Mouse (Mus musculus): Measurements from ENCODE around the gene Clic4. TPM values are rescaled to one million over a fixed set of nuclear protein-coding genes. Genes with fewer than 3 reads are reported as not detected.

Gene Clic4
- polyA plus RNA-seq, 1 experiment: 250 TPM

DNA sequence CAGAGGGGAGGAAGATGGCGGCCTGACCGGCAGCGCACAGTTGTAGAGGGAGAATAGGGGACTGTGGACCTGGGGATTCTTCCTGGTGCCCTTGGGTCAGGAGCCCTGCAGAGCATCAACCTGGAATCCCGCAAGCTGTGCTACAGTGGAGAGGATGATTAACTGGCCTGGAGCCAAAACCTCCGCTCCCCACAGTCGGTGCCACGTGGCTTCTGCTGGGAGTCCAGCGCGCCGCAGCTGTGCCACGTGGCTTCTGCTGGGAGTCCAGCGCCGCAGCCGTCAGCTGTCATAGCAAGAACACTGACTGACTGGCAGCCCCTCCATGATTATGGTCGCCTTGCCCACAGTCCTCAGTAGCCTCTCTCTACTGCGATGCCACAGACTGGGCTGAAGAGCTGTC lies 70.8 kb downstream of the Clic4 start:
- H3K4me3 ChIP-seq: no peak overlapping the region
- no peak for TF ChIP-seq SRF (IDR thresholded peaks at IDR 0.05; ENCODE audit: control insufficient read depth, insufficient read length, low read depth)
- no peak overlapping the region for H3ac ChIP-seq (ENCODE audit: control insufficient read depth, insufficient read length)
- no peaks in the 10 kb centered on the region for H3K36me3 ChIP-seq (ENCODE audit: control insufficient read depth, insufficient read depth)
- no peaks in the 10 kb centered on the region for H3K79me2 ChIP-seq (ENCODE audit: control insufficient read depth, insufficient read depth)
- H3K27me3 ChIP-seq (ENCODE audit: control insufficient read depth, insufficient read depth, insufficient read length): no peaks in the 10 kb centered on the region
- no peak overlapping the region for H3K4me2 ChIP-seq (ENCODE audit: low read depth)

DNA sequence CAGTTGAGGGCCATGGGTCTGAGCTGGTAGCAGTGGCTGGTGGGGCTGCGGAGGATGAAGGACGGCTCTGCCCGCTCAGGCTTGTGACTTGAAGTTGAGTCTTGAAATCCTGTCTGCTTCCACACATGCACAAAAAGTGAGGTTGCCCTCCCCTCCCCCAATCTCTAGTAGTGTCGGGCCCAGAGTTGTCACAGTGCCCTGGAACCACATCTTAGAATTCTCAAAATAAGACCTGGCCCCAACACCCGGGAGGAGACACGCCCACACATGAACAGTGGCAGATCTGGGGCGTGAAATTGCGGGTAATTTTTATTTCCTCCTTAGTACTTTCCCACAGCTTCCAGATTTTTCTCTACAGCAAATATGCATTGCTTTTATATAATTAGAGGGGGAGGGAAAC lies 74.8 kb downstream of the Clic4 start:
- Histone ChIP-seq H3ac (ENCODE audit: control insufficient read depth, insufficient read length) (no peak overlapping the region), H3K4me2 (ENCODE audit: low read depth) (no peak overlapping the region), H3K4me3 (no peak overlapping the region), H3K27me3 (ENCODE audit: control insufficient read depth, insufficient read depth, insufficient read length) (no peaks in the 10 kb centered on the region), H3K79me2 (ENCODE audit: control insufficient read depth, insufficient read depth) (no peaks in the 10 kb centered on the region), H3K36me3 (ENCODE audit: control insufficient read depth, insufficient read depth) (no peaks in the 10 kb centered on the region)
- no peak for TF ChIP-seq USF1 (IDR thresholded peaks at IDR 0.05; ENCODE audit: low read depth)
- TF ChIP-seq REST (IDR thresholded peaks at IDR 0.05; ENCODE audit: insufficient read depth, insufficient read length): no peak
- no peak for TF ChIP-seq MAX (IDR thresholded peaks at IDR 0.05; ENCODE audit: low read depth)
- TF ChIP-seq MYOD1 (IDR thresholded peaks at IDR 0.05; ENCODE audit: control insufficient read depth in 1 of 3, insufficient read length in 2 of 3, low read depth in 2 of 3): no peak
- TF ChIP-seq CEBPB (IDR thresholded peaks at IDR 0.05; ENCODE audit: insufficient read depth, poor library complexity, severe bottlenecking): no peak
- TF ChIP-seq POLR2AphosphoS2 (IDR thresholded peaks at IDR 0.05; ENCODE audit: insufficient read length, low read depth): no peak
- no peak for TF ChIP-seq E2F4 (IDR thresholded peaks at IDR 0.05; ENCODE audit: insufficient read depth)
- TF ChIP-seq MYOG (IDR thresholded peaks at IDR 0.05; ENCODE audit: control insufficient read depth in 1 of 3, insufficient read depth in 1 of 3, insufficient read length in 2 of 3, low read depth in 2 of 3): no peak
- no peak for TF ChIP-seq POLR2A (IDR thresholded peaks at IDR 0.05; ENCODE audit: insufficient read length, low read depth)
- TF ChIP-seq SRF (IDR thresholded peaks at IDR 0.05; ENCODE audit: control insufficient read depth, insufficient read length, low read depth): no peak
- TF ChIP-seq TCF12 (IDR thresholded peaks at IDR 0.05; ENCODE audit: insufficient read depth, poor library complexity, severe bottlenecking): no peak
- no peak for TF ChIP-seq TCF3 (IDR thresholded peaks at IDR 0.05; ENCODE audit: insufficient read length, low read depth)

DNA sequence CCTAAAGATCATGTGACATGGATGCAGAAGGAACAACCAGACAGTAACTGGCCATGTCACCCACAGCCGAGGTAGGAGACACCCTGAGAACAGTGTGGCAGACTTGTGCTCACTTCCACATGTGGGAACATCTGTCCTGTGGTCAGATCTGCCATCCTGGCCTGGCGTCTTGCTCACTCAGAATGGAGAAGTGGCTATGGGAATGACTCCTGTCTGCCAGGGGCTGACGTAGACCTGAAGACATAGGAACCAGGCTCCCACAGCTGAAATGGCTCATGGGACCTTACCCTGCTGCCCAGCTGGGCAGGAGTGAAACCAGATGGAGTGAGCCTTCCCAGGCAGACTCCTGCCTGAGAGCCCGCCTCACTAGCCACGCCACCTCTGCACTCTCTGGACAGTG lies 79.8 kb downstream of the Clic4 start:
- no peaks in the 10 kb centered on the region for H3K36me3 ChIP-seq (ENCODE audit: control insufficient read depth, insufficient read depth)
- TF ChIP-seq MYOD1 (IDR thresholded peaks at IDR 0.05; ENCODE audit: control insufficient read depth in 1 of 3, insufficient read length in 2 of 3, low read depth in 2 of 3) (no peak), POLR2AphosphoS2 (IDR thresholded peaks at IDR 0.05; ENCODE audit: insufficient read length, low read depth) (no peak), TCF12 (IDR thresholded peaks at IDR 0.05; ENCODE audit: insufficient read depth, poor library complexity, severe bottlenecking) (no peak), USF1 (IDR thresholded peaks at IDR 0.05; ENCODE audit: low read depth) (no peak), CEBPB (IDR thresholded peaks at IDR 0.05; ENCODE audit: insufficient read depth, poor library complexity, severe bottlenecking) (no peak), TCF3 (IDR thresholded peaks at IDR 0.05; ENCODE audit: insufficient read length, low read depth) (no peak), MYOG (IDR thresholded peaks at IDR 0.05; ENCODE audit: control insufficient read depth in 1 of 3, insufficient read depth in 1 of 3, insufficient read length in 2 of 3, low read depth in 2 of 3) (no peak), POLR2A (IDR thresholded peaks at IDR 0.05; ENCODE audit: insufficient read length, low read depth) (no peak), REST (IDR thresholded peaks at IDR 0.05; ENCODE audit: insufficient read depth, insufficient read length) (no peak), MAX (IDR thresholded peaks at IDR 0.05; ENCODE audit: low read depth) (no peak), SRF (IDR thresholded peaks at IDR 0.05; ENCODE audit: control insufficient read depth, insufficient read length, low read depth) (no peak), E2F4 (IDR thresholded peaks at IDR 0.05; ENCODE audit: insufficient read depth) (no peak)
- H3K4me2 ChIP-seq (ENCODE audit: low read depth): no peak overlapping the region
- H3K27me3 ChIP-seq (ENCODE audit: control insufficient read depth, insufficient read depth, insufficient read length): no peaks in the 10 kb centered on the region
- no peak overlapping the region for H3ac ChIP-seq (ENCODE audit: control insufficient read depth, insufficient read length)
- H3K79me2 ChIP-seq (ENCODE audit: control insufficient read depth, insufficient read depth): no peaks in the 10 kb centered on the region
- H3K4me3 ChIP-seq: no peak overlapping the region

DNA sequence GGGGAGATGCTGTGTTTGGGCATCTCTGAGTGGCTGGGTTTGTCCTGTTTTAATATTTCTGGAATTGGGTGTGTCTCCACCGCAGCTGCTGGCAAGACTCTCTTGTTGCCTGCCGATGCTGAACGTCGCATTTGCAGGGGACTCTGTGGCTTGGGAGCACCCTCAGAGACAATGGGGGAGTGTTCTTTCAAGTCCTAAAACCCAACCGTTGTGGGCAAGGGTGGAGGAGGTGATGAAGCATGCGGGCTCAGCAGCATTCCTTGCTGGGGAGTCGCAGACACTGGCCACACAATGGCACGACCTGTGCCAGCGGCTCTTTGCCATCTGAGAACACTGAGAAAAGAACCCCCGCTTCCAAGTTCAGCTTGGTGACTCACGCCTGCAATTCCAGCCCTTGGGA lies 81.0 kb downstream of the Clic4 start:
- no peak overlapping the region for H3ac ChIP-seq (ENCODE audit: control insufficient read depth, insufficient read length)
- no peaks in the 10 kb centered on the region for H3K79me2 ChIP-seq (ENCODE audit: control insufficient read depth, insufficient read depth)
- peak overlapping the region; percentile 51 for H3K4me2 ChIP-seq (ENCODE audit: low read depth)
- H3K27me3 ChIP-seq (ENCODE audit: control insufficient read depth, insufficient read depth, insufficient read length): no peaks in the 10 kb centered on the region
- no peak for TF ChIP-seq SRF (IDR thresholded peaks at IDR 0.05; ENCODE audit: control insufficient read depth, insufficient read length, low read depth)
- TF ChIP-seq TCF3 (IDR thresholded peaks at IDR 0.05; ENCODE audit: insufficient read length, low read depth): peak; percentile 64
- peak; percentile 70 for TF ChIP-seq TCF12 (IDR thresholded peaks at IDR 0.05; ENCODE audit: insufficient read depth, poor library complexity, severe bottlenecking)
- TF ChIP-seq MYOD1 (IDR thresholded peaks at IDR 0.05; ENCODE audit: control insufficient read depth in 1 of 3, insufficient read length in 2 of 3, low read depth in 2 of 3): peak in 2 of 3 experiments; percentile 56 to 72
- peak in 2 of 3 experiments; percentile 58 to 89 for TF ChIP-seq MYOG (IDR thresholded peaks at IDR 0.05; ENCODE audit: control insufficient read depth in 1 of 3, insufficient read depth in 1 of 3, insufficient read length in 2 of 3, low read depth in 2 of 3)
- TF ChIP-seq REST (IDR thresholded peaks at IDR 0.05; ENCODE audit: insufficient read depth, insufficient read length): no peak
- no peak for TF ChIP-seq MAX (IDR thresholded peaks at IDR 0.05; ENCODE audit: low read depth)
- TF ChIP-seq E2F4 (IDR thresholded peaks at IDR 0.05; ENCODE audit: insufficient read depth): no peak
- TF ChIP-seq POLR2AphosphoS2 (IDR thresholded peaks at IDR 0.05; ENCODE audit: insufficient read length, low read depth): no peak
- H3K36me3 ChIP-seq (ENCODE audit: control insufficient read depth, insufficient read depth): no peaks in the 10 kb centered on the region
- H3K4me3 ChIP-seq: no peak overlapping the region

DNA sequence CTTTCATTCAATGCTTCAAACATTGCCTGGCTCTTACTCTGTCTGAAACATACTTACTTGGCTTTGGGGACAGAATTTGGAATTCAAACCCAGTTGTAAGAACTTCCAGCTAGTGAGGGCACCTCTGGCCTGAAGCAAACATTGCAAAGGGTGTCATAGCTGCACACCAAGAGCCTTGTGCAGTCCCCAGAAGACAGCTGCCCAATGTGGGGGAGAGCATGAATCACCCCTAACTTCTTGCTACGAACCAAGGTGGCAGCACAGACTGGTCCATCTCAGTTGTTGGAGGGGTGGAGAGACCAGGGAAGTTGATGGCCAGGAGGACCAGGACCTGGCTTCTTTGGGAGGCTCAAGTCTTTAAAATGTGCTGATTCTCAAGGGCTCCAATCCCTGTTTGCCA lies 81.4 kb downstream of the Clic4 start:
- TF ChIP-seq MAX (IDR thresholded peaks at IDR 0.05; ENCODE audit: low read depth) (no peak), USF1 (IDR thresholded peaks at IDR 0.05; ENCODE audit: low read depth) (no peak), TCF12 (IDR thresholded peaks at IDR 0.05; ENCODE audit: insufficient read depth, poor library complexity, severe bottlenecking) (peak; percentile 48), MYOG (IDR thresholded peaks at IDR 0.05; ENCODE audit: control insufficient read depth in 1 of 3, insufficient read depth in 1 of 3, insufficient read length in 2 of 3, low read depth in 2 of 3) (peak in 2 of 3 experiments; percentile 39 to 82), E2F4 (IDR thresholded peaks at IDR 0.05; ENCODE audit: insufficient read depth) (no peak), MYOD1 (IDR thresholded peaks at IDR 0.05; ENCODE audit: control insufficient read depth in 1 of 3, insufficient read length in 2 of 3, low read depth in 2 of 3) (peak in 2 of 3 experiments; percentile 80 to 90), POLR2AphosphoS2 (IDR thresholded peaks at IDR 0.05; ENCODE audit: insufficient read length, low read depth) (no peak), REST (IDR thresholded peaks at IDR 0.05; ENCODE audit: insufficient read depth, insufficient read length) (no peak), CEBPB (IDR thresholded peaks at IDR 0.05; ENCODE audit: insufficient read depth, poor library complexity, severe bottlenecking) (0 out of 2 replicates have a peak, but pooled peaks have one; percentile 21), POLR2A (IDR thresholded peaks at IDR 0.05; ENCODE audit: insufficient read length, low read depth) (no peak), SRF (IDR thresholded peaks at IDR 0.05; ENCODE audit: control insufficient read depth, insufficient read length, low read depth) (no peak), TCF3 (IDR thresholded peaks at IDR 0.05; ENCODE audit: insufficient read length, low read depth) (no peak)
- peak overlapping the region; percentile 51 for H3K4me2 ChIP-seq (ENCODE audit: low read depth)
- H3K79me2 ChIP-seq (ENCODE audit: control insufficient read depth, insufficient read depth): no peaks in the 10 kb centered on the region
- H3K36me3 ChIP-seq (ENCODE audit: control insufficient read depth, insufficient read depth): no peaks in the 10 kb centered on the region
- H3K4me3 ChIP-seq: no peak overlapping the region
- no peak overlapping the region for H3ac ChIP-seq (ENCODE audit: control insufficient read depth, insufficient read length)
- no peaks in the 10 kb centered on the region for H3K27me3 ChIP-seq (ENCODE audit: control insufficient read depth, insufficient read depth, insufficient read length)

All from myocyte (in vitro differentiated cells).